Mouse (Mus musculus): Measurements from ENCODE around the gene Nfkbia. TPM values are rescaled to one million over a fixed set of nuclear protein-coding genes. Genes with fewer than 3 reads are reported as not detected.

Nfkbia gene
- polyA plus RNA-seq, 1 experiment = 272 TPM

DNA sequence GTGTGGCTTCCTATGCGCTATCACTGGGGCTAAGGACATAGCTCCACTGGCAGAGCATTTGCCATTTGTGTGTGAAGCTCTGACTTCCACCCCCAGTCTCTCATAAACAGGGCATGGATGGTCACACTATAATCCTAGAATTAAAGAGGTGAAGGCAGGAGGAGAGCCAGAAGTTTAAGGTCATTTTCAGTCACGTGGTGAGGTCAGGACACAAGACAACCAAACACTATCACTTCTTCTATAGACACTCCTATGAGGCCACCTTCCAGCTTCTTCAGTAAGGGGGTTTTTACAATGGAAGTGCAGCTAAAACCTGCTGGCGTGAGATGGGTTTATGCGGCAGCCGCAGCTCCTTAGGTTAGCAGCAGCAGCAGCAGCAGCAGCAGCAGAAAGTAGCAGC, 8.9 kb downstream of the Nfkbia start:
- WGBS = 96% methylated on average over 5 of the region's 5 CpGs
- Histone ChIP-seq H3K36me3 (ENCODE audit: control insufficient read depth, insufficient read depth, low read length) (peaks cover 11% of the 10 kb centered on the region), H3K4me3 (ENCODE audit: low read depth, low read length) (no peak overlapping the region), H3K4me1 (ENCODE audit: control insufficient read depth, insufficient read depth, insufficient read length, low read length) (peaks cover 29% of the 10 kb centered on the region), H3K27ac (ENCODE audit: insufficient read depth, low read depth, low read length) (no peak overlapping the region), H3K27me3 (ENCODE audit: control insufficient read depth, insufficient read depth, low read length) (no peaks in the 10 kb centered on the region)
- TF ChIP-seq POLR2A (IDR thresholded peaks at IDR 0.05; ENCODE audit: low read depth, low read length) (no peak), CTCF (IDR thresholded peaks at IDR 0.05; ENCODE audit: extremely low read depth, insufficient read length, insufficient replicate concordance, low read depth, low read length) (no peak)

- no peak overlapping the region for H3K4me3 ChIP-seq (ENCODE audit: low read depth, low read length)
- peaks cover 24% of the 10 kb centered on the region for H3K4me1 ChIP-seq (ENCODE audit: control insufficient read depth, insufficient read depth, insufficient read length, low read length)
- no peaks in the 10 kb centered on the region for H3K27me3 ChIP-seq (ENCODE audit: control insufficient read depth, insufficient read depth, low read length)
- TF ChIP-seq CTCF (IDR thresholded peaks at IDR 0.05; ENCODE audit: extremely low read depth, insufficient read length, insufficient replicate concordance, low read depth, low read length) (no peak), POLR2A (IDR thresholded peaks at IDR 0.05; ENCODE audit: low read depth, low read length) (no peak)
- WGBS = 85% methylated on average over 10 of the region's 10 CpGs
- no peak overlapping the region for H3K27ac ChIP-seq (ENCODE audit: insufficient read depth, low read depth, low read length)
- peaks cover 4% of the 10 kb centered on the region; the same call in 1 of the 2 replicates for H3K36me3 ChIP-seq (ENCODE audit: control insufficient read depth, insufficient read depth, low read length)
These were observed 9.7 kb downstream of the Nfkbia start for GRCm38 (mm10) chr12:55482732-55483131.

DNA sequence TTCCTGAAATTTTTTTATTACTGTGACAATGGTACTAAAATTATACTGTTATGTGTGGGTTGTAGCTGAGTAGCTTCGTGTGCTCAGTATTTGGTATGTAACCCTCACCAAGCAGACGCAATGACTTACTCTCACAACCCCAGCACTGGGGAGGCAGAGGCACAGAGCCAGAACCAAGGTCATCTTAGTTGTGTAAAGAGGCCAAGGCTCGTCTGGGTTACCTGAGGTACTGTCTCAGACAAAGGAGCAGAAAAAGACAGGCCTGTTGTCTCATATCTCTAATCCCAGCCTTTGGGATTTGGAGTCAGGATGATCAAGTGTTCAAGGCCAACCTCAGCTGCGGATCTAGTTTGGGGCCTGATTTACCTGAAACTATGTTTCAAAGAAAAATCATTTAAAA, 10.7 kb downstream of the Nfkbia start:
- TF ChIP-seq POLR2A (IDR thresholded peaks at IDR 0.05; ENCODE audit: low read depth, low read length) (no peak), CTCF (IDR thresholded peaks at IDR 0.05; ENCODE audit: extremely low read depth, insufficient read length, insufficient replicate concordance, low read depth, low read length) (no peak)
- Histone ChIP-seq H3K36me3 (ENCODE audit: control insufficient read depth, insufficient read depth, low read length) (peaks cover 3% of the 10 kb centered on the region; the same call in 1 of the 2 replicates), H3K4me1 (ENCODE audit: control insufficient read depth, insufficient read depth, insufficient read length, low read length) (peaks cover 19% of the 10 kb centered on the region), H3K27ac (ENCODE audit: insufficient read depth, low read depth, low read length) (no peak overlapping the region), H3K4me3 (ENCODE audit: low read depth, low read length) (no peak overlapping the region), H3K27me3 (ENCODE audit: control insufficient read depth, insufficient read depth, low read length) (no peaks in the 10 kb centered on the region)
- WGBS = 82% methylated on average over 4 of the region's 4 CpGs

DNA sequence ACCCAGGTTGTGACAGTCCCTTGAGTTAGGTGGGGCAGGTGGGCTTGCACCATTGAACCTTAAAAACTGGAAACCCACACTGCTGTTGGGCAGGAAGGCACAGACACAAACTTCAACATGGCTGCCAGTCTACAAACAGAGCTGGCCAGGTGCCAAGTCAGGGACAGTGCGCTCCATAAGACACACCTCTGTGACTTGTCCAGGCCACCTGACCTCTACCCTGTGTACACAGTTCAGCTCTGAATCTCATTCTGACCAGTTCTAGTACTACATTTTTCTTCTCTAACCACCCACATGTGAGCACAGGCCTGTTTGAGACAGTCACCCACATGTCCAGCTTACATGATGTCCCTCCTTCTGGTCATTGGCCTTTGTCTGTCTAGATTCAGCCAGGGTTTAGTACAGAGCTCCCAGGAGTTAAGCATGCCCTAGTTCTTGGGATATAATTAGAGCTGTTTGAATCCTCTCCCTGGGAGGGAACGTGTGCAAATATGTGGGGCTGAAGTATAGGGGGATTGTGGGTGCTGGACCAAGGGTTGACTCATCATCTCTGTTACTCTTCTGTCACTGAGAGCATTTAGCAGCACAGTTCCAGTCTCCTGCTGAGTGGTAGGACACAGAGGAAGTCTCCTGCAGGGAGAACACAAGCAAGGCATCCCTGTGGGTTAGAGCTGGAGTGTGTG, 11.8 kb downstream of the Nfkbia start:
- TF ChIP-seq CTCF (IDR thresholded peaks at IDR 0.05; ENCODE audit: extremely low read depth, insufficient read length, insufficient replicate concordance, low read depth, low read length) (no peak), POLR2A (IDR thresholded peaks at IDR 0.05; ENCODE audit: low read depth, low read length) (no peak)
- Histone ChIP-seq H3K4me1 (ENCODE audit: control insufficient read depth, insufficient read depth, insufficient read length, low read length) (peaks cover 13% of the 10 kb centered on the region), H3K27ac (ENCODE audit: insufficient read depth, low read depth, low read length) (peak overlapping the region; percentile 73), H3K36me3 (ENCODE audit: control insufficient read depth, insufficient read depth, low read length) (peaks cover 2% of the 10 kb centered on the region; the same call in 1 of the 2 replicates), H3K4me3 (ENCODE audit: low read depth, low read length) (no peak overlapping the region), H3K27me3 (ENCODE audit: control insufficient read depth, insufficient read depth, low read length) (no peaks in the 10 kb centered on the region)
- WGBS = 74% methylated on average over 2 of the region's 2 CpGs

DNA sequence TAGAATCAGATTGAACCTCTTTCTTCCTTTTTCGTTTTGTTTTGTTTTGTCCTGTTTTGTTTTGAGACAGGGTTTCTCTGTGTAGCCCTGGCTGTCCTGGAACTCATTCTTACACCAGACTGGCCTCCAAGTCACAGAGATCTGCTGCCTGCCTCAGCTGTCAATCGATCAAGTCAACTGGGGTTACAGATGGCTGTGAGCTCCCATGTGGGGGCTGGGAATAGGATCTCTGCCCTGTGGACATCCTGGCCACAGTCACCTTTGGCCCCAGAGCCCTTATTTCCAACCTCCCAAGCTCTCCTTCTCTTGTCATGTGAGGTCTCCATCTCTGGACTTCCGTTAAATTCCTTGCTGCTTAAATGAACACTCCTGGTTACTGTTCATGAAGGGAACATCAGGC, 13.5 kb downstream of the Nfkbia start:
- Histone ChIP-seq H3K4me3 (ENCODE audit: low read depth, low read length) (no peak overlapping the region), H3K4me1 (ENCODE audit: control insufficient read depth, insufficient read depth, insufficient read length, low read length) (peaks cover 18% of the 10 kb centered on the region), H3K27ac (ENCODE audit: insufficient read depth, low read depth, low read length) (no peak overlapping the region), H3K36me3 (ENCODE audit: control insufficient read depth, insufficient read depth, low read length) (no peaks in the 10 kb centered on the region), H3K27me3 (ENCODE audit: control insufficient read depth, insufficient read depth, low read length) (no peaks in the 10 kb centered on the region)
- no peak for TF ChIP-seq CTCF (IDR thresholded peaks at IDR 0.05; ENCODE audit: extremely low read depth, insufficient read length, insufficient replicate concordance, low read depth, low read length)
- no peak for TF ChIP-seq POLR2A (IDR thresholded peaks at IDR 0.05; ENCODE audit: low read depth, low read length)
- WGBS = 89% methylated on average over 3 of the region's 3 CpGs

- H3K4me3 ChIP-seq (ENCODE audit: low read depth, low read length) = no peak overlapping the region
- WGBS = 60% methylated on average over 13 of the region's 13 CpGs
- H3K36me3 ChIP-seq (ENCODE audit: control insufficient read depth, insufficient read depth, low read length) = no peaks in the 10 kb centered on the region
- H3K27me3 ChIP-seq (ENCODE audit: control insufficient read depth, insufficient read depth, low read length) = no peaks in the 10 kb centered on the region
- peak overlapping the region; percentile 90 for H3K27ac ChIP-seq (ENCODE audit: insufficient read depth, low read depth, low read length)
- no peak for TF ChIP-seq POLR2A (IDR thresholded peaks at IDR 0.05; ENCODE audit: low read depth, low read length)
- no peak for TF ChIP-seq CTCF (IDR thresholded peaks at IDR 0.05; ENCODE audit: extremely low read depth, insufficient read length, insufficient replicate concordance, low read depth, low read length)
- peaks cover 25% of the 10 kb centered on the region for H3K4me1 ChIP-seq (ENCODE audit: control insufficient read depth, insufficient read depth, insufficient read length, low read length)
These were observed 18.3 kb downstream of the Nfkbia start for GRCm38 (mm10) chr12:55474209-55474583.

- WGBS = 13% methylated on average over 8 of the region's 8 CpGs
- no peaks in the 10 kb centered on the region for H3K27me3 ChIP-seq (ENCODE audit: control insufficient read depth, insufficient read depth, low read length)
- TF ChIP-seq POLR2A (IDR thresholded peaks at IDR 0.05; ENCODE audit: low read depth, low read length) (peak; percentile 20; the same call in 1 of the 2 replicates), CTCF (IDR thresholded peaks at IDR 0.05; ENCODE audit: extremely low read depth, insufficient read length, insufficient replicate concordance, low read depth, low read length) (no peak)
- peak overlapping the region; percentile 22 for H3K4me3 ChIP-seq (ENCODE audit: low read depth, low read length)
- H3K4me1 ChIP-seq (ENCODE audit: control insufficient read depth, insufficient read depth, insufficient read length, low read length) = peaks cover 25% of the 10 kb centered on the region
- no peaks in the 10 kb centered on the region for H3K36me3 ChIP-seq (ENCODE audit: control insufficient read depth, insufficient read depth, low read length)
- H3K27ac ChIP-seq (ENCODE audit: insufficient read depth, low read depth, low read length) = peak overlapping the region; percentile 90
These were observed 18.9 kb downstream of the Nfkbia start for GRCm38 (mm10) chr12:55473250-55474208.
